Mouse (Mus musculus): Measurements from ENCODE around the gene Ifnar2. TPM values are rescaled to one million over a fixed set of nuclear protein-coding genes. Genes with fewer than 3 reads are reported as not detected.
"Not testable (repeated sequence)": the region's sequence is repeated elsewhere in the genome, so short reads cannot be mapped to it uniquely, and the experiment has no call there.

The Ifnar2 gene
- total RNA-seq, 2 experiments from 2014 or later: 18.5 to 19.5 TPM

DNA sequence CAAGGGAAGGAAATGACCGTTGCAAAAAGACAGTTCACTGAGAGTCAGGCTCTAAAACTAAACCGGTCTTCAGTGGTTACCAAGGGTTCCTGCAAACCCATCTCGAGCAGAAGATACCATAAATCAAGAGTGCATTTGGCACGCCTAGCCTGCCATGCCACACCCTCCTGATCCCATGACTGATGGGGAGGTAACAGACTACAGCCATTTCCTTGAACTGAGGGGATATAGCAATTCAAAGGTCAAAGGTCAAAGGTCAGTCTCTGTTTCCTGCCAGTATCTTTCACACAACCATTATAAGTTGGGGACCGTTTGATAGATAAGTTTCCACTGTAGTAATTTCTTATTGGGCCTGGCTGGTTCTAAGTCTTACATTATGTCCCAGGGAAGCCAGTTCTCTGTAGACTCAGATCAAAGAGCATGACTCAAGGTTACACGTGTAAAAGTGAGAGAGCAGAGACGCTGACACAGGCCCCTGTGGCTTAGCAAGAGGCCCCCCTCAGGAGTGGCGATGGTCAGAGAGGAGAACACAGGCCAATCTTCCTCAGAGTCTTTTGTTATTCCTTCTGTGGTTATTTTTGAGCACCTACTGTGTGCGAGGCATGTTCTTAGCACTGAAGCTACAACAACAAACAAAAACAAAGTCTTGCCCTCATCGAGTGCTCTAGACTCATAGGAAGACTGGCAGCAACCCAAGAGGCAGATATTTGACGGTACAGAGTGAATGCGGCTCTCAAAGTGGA lies 40.7 kb downstream of the Ifnar2 start:
- intact Hi-C loops (cut with DNase I): no loop called here
- no peak for DNase-seq (ENCODE audit: low spot score in 2 of 2)

DNA sequence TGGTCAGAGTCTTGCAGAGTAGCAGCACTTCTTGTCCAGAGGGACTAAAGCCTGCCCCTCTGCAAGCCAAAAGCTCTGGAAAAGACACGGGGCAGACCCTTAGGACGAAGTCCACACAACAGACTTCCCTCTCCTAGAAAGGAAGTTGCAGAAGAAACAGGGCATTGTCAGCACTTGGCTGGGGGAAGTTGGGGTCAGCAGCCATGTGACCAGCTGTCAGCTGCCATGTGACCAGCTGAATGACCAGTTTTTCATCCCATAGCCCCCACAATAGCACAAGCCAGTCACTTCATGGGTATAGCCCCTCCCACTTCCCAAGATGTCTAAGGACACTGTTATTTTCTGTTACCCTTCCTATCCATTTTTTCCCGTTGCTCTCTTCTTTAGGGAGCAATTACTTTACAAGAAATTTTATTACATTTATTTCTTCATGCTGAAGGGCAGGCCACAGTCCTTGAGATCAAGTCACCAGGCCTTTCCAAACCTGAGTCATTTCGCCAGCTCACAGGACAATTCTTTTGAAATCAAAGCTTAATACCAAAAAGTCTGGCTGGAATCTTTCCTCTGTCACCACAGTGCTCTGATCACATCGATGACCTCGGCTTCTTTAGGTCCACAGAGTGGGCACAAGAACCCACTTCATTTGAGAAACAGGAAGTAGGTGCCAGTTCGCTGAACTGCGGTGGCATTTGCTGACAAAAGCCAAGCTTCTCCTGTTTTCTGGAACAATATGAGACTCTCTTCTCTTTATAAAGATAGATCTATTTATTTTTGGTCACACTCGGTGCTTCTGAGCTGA lies 43.0 kb downstream of the Ifnar2 start:
- DNase-seq (ENCODE audit: low spot score in 2 of 2): no peak
- intact Hi-C loops (cut with DNase I): no loop called here

DNA sequence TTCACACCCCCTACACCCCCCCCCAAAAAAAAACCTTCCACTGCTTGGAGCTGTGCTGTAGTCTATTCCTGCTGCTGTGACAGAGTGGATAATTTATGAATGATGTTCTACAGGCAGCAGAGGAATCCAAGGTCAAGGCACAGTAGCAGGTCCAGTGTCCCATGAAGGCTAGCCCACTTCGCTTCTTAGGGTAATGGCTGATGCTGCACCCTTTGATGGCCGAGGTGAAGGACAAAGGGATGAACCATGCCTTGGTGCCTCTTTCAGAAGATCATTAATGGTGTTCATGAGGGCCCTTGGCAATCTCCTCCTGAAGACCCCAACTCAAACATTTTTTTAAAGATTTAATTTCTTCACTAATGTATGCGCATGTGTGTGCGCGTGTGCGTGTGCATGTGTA lies 43.8 kb downstream of the Ifnar2 start:
- no peak for DNase-seq (ENCODE audit: low spot score in 2 of 2)
- intact Hi-C loops (cut with DNase I): no loop called here

DNA sequence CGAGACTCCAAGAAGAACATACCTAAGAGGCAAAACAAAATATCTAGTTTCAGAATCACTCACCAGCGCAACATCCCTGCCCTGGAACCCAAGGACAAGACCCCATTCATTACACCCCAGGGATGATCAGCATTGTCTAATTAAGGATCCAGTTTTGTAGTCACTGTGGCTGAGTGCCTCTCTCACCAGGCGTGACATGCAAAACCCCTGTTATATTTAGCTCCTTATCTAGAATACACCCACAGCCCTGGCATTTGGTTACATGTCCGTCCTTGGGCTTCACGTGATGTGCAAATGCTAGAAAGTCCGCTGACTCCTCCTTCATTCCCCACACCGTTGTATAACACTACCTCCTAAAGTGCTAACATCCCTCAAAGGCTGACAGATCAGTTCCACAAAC lies 44.4 kb downstream of the Ifnar2 start:
- intact Hi-C loops (cut with DNase I): no loop called here
- DNase-seq (ENCODE audit: low spot score in 2 of 2): no peak

DNA sequence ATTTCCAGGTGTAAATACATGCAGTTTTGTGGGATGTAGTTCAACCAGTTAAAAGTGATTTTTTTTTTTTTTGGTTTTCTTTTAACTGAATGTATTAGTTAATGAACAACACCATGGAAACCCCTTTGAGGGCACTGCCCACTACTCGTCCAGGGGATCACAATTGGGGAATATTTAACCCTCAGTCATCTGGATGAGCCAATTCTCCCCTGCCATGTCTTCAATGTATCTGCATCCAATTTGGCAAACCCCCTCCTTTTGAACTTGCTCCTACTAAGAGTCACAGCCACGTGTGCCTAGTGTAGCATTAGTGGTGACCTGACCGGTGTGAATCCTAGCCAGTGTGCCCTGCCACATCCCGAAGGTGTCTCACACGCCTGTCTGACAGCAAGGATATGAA lies 45.9 kb downstream of the Ifnar2 start:
- no peak for DNase-seq (ENCODE audit: low spot score in 2 of 2)
- intact Hi-C loops (cut with DNase I): no loop called here

DNA sequence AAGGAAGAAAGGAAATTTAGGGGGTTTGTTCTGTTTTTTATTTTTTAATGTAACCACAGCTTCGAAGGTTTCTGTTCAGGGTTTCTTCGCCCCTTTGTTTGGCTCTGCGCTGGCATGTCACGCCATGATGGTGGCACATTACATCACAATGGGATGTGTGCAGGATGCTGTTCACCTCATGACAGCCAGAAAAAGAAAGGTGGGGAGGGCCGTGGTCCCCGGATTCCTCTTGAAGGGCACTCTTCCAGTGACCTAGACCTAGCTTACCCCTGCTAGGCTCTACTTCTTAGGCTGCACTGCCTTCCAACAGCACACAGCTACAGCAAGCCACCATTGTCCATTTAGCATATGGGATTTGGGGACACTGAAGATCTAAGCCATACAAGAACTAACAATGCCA lies 53.2 kb downstream of the Ifnar2 start:
- intact Hi-C loops (cut with DNase I): no loop called here
- DNase-seq (ENCODE audit: low spot score in 2 of 2): no peak

DNA sequence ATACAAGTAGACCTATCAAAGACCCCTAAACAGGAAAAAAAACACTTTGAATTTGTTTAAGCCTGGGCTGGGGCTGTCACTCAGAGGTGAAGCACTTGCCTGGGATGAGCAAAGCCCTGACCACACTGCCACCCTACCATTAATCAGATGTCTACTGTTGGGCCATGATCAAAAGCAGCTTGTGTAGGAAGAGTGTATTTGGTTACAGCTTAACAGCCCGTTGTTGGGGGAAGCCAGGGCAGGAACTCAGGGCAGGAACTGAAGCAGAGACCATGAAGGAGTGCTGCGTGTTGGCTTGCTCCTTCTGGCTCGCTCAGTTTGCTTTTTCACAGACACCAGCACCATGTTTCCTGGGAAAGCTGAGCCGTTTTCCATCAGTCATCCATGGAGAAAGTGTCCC lies 54.0 kb downstream of the Ifnar2 start:
- DNase-seq (ENCODE audit: low spot score in 2 of 2): no peak
- intact Hi-C loops (cut with DNase I): no loop called here

DNA sequence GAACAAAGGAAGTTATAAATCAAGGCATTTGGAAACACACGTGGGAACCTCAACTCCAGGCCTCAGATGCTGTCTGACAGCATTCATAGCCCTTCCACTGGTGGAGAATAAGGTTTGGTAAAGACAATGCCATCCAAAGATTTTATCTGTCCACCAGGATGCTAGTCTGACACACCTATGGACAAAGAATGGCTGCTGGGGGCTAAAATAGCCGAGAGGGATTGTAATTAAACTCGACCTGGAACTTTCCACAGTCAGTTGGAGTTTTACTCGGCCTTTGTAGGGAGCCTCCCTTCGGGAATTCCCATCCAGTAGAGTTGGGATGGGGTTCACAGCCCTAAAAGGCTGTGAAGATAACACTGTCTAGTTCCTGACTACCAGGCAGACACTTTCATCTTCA lies 54.9 kb downstream of the Ifnar2 start:
- no peak for DNase-seq (ENCODE audit: low spot score in 2 of 2)
- intact Hi-C loops (cut with DNase I): no loop called here

DNA sequence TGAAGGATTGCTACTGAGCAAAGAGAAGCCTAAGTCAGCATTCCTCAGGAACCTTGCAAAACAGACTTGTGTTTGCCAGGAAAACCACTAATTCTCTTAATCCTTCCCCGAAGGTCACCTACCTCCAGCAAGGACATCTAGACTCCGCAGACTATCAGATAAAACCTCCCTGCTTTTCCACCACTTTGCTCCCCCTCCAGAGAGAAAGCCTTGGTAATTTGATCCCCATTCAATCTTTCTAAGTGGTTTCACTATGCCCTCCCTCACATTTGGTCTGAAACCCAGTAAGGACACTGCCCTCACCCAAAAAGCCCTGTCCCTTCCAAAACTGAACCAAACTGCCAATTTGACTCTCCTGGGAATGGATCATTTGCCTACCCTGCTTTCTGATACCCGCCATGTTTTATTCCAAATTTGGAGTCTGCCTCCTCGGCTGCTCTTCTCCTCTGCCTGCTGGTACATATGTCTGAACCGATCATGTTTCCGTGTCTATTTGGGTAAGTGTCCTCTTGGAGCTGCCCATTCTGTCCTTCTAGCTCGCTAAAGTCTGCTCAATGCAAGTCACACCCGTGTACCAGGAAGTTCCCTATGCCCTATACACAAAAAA lies 55.8 kb downstream of the Ifnar2 start:
- no peak for DNase-seq (ENCODE audit: low spot score in 2 of 2)
- intact Hi-C loops (cut with DNase I): no loop called here

DNA sequence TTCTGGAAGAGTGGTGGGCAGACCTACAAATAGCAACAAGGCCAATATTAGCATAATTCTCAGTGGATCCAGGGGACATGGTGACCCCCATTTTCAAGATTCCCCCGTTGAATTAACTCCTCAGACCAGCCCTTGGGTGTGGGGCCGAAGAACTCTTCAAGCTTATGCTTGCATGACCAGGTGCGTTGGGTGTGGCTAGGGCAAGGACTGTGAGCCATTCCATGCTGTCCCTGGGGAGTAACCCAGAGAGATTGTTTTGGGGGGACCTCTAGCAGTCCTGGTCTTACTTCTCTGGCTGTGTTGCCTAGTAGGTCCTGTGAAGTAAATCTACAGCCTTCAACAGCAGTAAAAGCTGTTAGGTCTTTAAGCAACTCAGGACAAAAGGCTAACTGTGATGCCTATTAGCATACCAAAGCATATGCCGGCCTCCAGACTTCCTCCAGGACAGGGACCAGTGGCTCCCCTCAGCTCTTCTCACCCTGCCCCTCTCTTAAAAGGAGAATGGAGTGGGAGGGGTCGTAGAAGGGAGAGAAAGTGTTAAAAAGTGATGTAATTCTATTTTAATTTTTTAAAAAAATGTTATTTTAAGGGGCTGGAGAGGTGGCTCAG lies 60.2 kb downstream of the Ifnar2 start:
- no peak for DNase-seq (ENCODE audit: low spot score in 2 of 2)
- intact Hi-C loops (cut with DNase I): no loop called here

DNA sequence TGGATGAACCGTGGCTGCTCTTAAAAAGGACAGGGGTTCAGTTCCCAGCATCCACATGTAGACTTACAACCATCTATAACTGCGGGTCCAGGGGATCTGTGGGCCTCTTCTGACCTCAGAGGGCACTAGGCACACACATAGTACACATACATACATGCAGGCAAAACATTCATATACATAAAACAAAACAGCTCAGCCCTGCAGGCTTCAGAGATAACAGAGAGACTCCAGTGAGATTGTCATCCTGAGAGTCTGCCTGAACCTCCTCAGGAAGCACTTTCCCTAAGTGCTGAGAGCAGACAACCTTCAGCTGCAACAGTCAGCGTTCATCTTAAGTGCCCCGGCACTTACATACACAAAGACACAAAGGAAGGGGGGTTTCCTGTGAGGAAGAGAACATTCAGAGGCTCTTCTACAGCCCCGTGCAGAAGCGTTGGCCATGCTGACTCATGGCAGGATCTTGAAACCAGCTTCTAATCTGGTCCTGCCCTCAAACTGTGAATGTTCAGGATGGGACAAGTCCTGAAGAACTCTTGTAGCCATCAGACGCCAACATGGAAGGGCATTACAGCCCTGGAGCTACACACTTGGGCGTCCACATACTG lies 60.8 kb downstream of the Ifnar2 start:
- intact Hi-C loops (cut with DNase I): no loop called here
- DNase-seq (ENCODE audit: low spot score in 2 of 2): no peak

DNA sequence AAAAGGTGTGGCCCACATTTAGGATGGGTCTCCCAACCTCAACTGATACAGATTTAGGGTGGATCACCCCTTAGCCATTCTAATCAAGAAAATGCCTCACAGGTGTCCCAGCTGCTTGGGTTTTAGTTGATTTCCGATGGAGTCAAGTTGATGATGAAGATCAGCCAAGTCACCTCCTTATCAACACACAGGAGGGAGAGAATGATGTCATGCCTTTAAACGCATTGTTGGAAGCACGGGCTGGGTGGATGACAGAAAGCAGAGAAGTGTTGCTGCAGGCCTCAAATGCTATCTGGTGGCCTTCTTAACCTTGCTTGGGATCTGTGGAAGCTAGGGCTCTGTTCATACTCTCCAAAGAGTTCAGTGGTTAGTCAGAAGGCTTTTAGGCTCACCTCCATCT lies 61.5 kb downstream of the Ifnar2 start:
- intact Hi-C loops (cut with DNase I): no loop called here
- no peak for DNase-seq (ENCODE audit: low spot score in 2 of 2)

DNA sequence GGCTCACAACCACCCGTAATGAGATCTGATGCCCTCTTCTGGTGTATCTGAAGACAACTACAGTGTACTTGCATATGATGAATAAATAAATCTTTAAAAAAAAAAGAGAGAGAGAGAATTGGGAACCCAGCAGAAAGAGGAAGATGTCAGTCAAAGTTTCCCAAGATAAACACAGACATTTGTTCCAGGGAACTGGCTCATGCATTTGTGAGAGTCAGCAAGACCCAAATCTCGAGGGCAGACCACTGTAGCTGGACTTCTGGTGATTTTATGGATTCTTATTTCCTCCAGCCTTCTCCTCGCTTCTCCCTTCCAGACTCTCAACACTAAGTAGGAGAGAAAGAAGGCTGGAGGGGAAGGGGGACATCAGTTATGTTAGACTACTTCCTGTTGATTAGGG lies 65.5 kb downstream of the Ifnar2 start:
- intact Hi-C loops (cut with DNase I): no loop called here
- DNase-seq (ENCODE audit: low spot score in 2 of 2): no peak

DNA sequence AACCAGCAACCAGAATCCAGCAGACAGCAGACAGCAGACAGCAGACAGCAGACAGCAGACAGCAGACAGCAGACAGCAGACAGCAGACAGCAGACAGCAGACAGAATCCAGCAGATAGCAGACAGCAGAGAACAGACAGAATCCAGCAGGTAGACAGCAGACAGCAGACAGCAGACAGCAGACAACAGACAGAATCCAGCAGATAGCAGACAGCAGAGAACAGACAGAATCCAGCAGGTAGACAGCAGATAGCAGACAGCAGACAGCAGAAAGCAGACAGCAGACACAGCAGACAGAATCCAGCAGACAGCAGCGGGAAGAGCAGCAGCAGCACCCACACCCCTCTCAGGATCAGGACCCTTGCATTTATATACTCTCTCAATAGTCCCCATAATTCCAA lies 66.0 kb downstream of the Ifnar2 start:
- intact Hi-C loops (cut with DNase I); DNase-seq (ENCODE audit: low spot score in 2 of 2): not testable (repeated sequence)

DNA sequence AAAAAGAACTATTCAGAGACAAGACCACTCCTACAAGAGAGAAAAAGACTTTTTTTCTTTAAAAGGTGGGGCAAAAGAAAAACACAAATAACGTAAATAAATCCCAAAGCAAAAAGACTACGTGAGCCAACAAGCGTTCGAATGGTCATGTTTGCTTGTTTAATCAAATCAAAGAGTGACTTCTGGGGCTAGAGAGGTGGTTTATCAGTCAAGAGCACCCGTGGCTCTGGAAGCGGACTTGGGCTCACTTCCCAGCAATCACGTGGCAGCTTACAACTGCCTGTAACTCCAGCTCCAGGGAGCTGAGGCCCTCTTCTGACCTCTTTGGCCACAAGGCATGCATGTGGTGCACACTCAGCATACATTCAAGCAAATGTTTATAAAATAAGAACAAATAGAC lies 68.8 kb downstream of the Ifnar2 start:
- intact Hi-C loops (cut with DNase I): no loop called here
- peak in 1 of 2 experiments; percentile 17 for DNase-seq (ENCODE audit: low spot score in 2 of 2)

DNA sequence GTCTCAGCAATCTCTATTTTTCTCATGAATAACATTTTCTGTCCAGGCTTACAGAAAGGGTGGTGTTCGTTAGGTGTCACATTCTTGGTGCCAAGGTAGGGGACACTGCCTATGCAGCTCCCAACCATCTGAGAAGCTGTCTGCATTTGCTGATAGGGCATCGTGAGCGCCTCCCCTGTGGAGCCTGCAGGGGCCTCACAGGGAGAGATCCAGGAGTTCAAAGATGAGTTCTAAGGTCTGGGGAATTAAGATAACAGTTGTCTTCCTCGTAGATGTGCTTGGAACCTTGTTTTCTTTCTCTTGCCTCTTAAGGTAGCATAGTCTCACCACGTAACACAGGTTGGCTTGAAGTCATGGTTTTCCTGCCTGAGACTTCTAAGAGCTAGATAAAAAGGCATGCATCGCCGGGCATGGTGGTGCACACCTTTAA lies 69.2 kb downstream of the Ifnar2 start:
- intact Hi-C loops (cut with DNase I): no loop called here
- DNase-seq (ENCODE audit: low spot score in 2 of 2): no peak

DNA sequence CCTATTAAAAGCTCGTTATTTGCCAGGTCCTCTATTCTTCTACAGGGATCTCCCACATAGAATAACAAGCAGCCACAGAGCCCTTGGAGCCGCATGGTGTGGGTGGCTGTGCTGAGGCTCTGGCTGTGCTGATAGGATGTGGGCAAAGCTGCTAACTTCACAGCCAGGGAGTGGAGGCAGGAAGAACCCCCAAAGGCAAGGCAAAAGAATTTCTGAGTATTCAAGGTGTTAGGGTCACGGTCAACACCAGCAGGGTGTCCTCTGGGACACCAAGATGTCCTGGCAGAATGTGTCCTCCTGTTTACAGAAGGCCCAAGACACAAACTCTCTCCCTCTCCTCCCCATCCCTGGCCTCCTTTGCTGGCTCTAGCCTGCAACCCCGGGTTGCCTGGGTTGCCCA lies 69.9 kb downstream of the Ifnar2 start:
- peak in 1 of 2 experiments; percentile 25 for DNase-seq (ENCODE audit: low spot score in 2 of 2)

DNA sequence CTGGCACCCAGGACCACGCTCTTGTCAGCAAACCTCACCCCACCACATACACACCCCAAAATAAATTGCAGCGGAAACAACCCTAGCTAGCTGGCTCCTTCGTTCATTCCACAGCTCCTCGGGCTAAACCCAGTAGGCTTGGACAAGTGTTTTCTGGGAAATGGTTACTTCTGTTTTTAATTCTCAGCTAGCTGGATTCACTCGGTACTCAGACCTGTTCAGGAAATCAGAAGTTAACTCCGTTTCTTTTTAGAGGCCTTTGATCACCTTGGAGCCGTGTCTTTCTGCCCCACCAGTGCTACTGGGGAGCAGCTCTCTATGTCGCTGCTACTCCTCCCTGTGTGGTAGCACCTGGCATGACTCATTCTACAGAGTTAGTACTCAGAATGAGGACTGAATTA lies 70.6 kb downstream of the Ifnar2 start:
- no peak for DNase-seq (ENCODE audit: low spot score in 2 of 2)
- intact Hi-C loops (cut with DNase I): no loop called here

More for the DNA sequence above, 69.9 kb downstream of the Ifnar2 start:
- intact Hi-C loops (cut with DNase I): no loop called here

DNA sequence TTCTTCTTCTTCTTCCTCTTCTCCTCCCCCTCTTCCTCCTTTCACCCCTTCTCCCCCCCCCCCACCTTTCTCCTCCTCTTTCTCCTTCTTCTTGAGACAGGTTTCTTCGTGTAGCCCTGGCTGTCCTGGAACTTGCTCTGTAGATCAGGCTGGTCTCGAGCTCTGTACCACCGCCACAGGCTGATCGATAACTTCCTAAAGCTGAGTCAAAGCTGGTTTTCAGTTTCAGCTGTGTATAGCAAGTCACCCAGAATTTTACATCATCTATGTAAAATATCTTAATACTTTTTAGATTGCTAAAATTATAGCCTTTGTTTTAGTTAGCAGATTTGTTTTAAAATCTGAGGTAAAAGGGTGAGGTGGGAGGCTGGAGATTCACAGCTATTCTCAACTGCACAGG lies 72.3 kb downstream of the Ifnar2 start:
- no peak for DNase-seq (ENCODE audit: low spot score in 2 of 2)
- intact Hi-C loops (cut with DNase I): no loop called here

DNA sequence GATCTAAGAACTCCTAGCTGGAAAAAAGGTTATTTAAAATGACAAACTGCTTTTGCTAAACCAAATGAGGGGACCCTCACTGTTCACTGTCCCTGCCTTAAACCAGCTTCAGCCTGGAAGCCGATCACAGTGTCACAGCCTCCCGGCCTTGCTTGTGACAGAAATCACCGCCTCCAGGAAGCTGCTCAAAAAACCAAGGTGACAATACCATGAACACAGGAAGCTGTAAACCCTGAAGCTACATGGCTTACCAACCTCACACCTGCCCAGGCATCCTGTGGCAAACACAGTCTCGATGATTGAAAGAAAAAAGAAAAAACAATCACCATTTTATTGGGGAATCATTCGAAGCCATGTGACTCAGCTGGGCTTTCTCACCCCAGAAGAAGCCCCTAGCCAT lies 73.0 kb downstream of the Ifnar2 start:
- no peak for DNase-seq (ENCODE audit: low spot score in 2 of 2)
- intact Hi-C loops (cut with DNase I): no loop called here

Measured in left cerebral cortex, postnatal 14 days (tissue).